Mouse (Mus musculus) heart, adult 8-10 months (tissue): ENCODE measurements at regions not wholly inside any gene's neighbourhood (a gene's known extent, or its start where the extent isn't known, plus 50 kb on each side); places are given as distances from the start of the nearest gene placed in this dataset.
A peak's percentile ranks its signal among the peaks of the same experiment; 100 is the strongest.
"Not testable (repeated sequence)": the region's sequence is repeated elsewhere in the genome, so short reads cannot be mapped to it uniquely, and the experiment has no call there.

ENCODE experiments used
- DNase-seq: peaks from one replicate; pipeline ENCODE4 v3.0.0; 2022; ENCODE audit warnings: low spot score

DNA sequence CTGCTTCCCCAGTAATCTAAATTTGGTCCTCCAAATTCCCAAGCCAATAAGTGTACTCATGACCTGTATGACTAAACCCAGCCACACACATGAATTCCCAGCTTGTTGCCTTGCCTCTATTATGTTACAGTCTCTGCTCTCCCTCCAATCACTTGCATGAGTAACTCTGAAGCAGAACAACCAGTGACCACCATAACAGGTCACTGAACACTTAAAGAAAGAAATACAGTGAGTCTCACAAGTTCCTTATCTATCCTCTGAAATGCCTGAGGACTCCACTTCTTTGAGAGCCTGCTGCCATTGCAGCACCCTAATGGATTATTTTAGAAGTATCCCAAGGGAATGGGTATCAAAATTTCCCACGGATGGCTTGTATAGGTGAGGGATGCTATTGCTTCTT lies 909.7 kb downstream of the Sorcs3 start:
- no peak for DNase-seq

DNA sequence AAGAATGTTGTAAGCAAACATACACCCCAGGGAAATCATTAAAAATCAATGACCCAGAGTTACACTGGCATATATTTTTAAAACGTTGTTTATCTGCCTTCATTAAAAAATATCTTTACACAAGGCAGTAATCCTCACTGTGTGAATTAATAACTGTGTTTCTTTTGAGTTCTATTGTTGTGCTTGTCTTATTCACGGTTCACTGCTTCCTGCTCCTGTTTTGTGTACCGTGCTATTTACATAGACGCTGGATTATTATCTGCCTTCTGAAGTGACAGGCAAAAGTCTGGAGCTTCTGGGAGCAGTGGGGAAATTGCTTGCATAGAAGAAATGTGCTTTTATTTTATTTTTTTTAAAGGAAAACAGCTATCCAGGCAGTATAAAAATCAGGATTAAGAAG lies 925.8 kb downstream of the Sorcs3 start:
- DNase-seq, result no peak

DNA sequence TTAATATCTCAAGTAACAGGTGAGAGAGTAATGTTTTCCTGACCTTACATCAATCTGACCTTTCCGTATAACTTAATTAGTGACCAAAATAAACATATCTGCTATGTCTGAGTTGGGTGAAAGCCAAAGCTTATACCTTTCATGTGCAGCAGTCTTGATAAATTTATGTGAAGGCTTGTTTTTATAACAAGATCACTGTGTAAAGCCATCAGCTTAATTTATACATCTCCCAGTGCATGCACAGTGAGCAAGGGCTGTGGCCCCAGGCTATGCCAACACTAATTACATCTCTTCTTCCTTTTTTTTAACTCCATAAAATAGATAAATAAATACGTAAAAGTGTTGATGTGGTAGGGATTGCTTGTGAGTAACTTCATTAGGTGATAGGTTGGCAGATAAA lies 966.3 kb downstream of the Sorcs3 start:
- DNase-seq, result no peak

DNA sequence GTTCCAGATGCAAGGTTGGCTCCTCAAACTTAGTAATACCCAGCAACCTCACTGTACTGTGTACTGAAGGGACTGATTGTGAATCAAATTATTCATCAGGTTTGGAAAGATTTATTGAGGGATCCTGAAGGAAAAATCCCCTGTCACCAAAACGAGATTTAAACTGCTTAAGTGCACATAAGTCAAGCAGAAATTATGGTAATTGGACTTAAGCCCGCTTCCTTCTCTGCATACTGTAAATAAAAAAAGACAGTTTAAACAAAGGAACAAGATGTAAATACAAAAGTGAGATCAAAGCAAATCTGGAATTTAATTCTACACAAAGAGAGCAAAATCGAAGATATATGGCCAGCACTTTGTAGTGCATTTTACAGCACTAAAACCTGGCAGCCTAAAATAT lies 1002.1 kb downstream of the Sorcs3 start:
- DNase-seq, result no peak

DNA sequence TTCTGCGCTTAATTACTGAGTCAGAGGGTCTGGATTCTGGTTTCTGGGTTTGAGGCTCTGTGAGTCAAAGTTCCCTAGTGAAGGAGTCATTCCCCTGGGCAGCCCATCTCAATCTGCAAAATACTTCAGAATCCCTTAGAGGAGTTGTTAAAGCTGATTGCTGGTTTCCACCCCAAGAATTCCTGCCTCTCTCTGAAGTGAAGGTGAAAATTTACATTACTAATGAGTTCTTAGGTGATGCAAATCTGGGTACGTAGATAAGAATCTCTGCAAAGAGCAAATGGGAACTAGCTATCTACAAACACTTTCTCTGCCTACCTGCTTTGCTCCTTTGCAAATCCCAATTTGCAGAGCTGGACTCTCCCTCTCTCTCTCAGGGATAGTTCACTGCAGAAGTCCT lies 1036.8 kb downstream of the Sorcs3 start:
- DNase-seq, result no peak

DNA sequence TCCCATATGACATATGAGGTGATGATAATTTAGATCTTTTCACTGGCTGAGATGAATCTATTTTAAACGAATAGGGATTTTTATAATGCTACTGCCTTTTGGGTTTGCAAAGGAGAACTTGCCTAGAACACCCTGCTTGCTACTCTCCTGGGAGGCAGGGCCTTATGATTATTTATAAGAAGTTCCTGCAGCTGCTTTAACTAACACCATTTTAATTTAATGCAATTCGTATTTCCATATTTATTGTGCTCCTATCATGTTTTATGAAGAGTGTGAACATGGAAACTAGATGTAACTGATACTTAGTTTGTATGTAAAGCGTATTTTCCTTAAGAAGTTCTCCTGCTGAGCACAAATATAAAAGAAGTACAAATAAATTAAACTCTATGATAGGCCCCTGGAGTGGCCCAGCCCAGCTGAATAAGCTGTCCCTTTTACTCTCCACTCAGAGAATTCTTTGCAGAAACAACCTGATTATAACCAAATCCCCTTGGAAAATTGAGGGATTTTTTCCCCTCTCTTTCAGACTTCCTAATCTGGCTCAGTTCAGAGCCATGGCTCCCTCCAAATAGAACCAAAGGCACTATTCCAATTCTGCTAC lies 1039.4 kb downstream of the Sorcs3 start:
- DNase-seq, result no peak

DNA sequence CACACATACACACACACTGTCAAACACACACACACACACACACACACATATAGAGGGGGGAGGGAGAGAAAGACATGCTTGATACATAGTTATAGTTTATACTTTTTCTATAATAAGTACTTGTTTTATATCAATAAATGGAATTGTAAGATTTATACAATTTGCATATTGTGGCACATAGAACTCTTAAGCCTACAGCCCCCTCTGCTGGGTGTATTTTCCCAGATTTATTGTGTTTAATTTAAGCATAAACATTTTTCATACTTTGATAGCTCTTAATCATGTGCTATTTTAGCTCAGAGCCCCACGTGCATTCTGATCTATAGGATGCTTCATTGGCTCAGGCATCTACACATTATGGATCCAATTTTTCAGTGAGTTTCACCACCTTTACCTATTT lies 1058.8 kb downstream of the Sorcs3 start:
- no peak for DNase-seq

DNA sequence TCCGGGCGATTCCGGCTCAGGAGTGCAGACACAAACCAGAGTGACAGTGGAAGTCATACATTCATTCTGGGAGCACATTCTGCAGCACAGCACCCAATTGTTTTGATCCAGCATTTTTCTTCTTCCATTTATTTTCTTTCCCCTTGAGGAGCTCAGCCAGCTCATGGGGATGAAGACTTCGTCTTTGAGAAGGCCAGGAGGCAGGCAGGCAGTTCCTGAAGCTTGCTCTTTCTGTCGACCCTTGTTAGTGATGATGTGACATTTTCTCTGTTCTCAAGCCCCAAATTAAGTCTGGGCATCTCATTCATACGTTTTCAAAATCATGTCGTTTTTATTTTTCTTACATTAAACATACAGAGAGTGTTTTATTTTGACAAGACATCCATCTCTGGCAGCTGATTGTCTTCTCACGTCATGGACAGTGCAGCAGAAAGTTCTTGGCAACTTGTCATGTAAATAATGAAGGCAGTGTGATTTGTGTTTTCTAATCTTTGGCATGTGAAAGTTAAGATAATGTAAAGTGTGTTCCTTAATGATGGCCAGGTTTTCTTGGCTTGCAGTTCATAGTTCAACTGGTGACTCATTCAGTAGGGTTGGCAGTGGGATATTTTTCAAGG lies 1062.1 kb downstream of the Sorcs3 start:
- DNase-seq, result no peak

DNA sequence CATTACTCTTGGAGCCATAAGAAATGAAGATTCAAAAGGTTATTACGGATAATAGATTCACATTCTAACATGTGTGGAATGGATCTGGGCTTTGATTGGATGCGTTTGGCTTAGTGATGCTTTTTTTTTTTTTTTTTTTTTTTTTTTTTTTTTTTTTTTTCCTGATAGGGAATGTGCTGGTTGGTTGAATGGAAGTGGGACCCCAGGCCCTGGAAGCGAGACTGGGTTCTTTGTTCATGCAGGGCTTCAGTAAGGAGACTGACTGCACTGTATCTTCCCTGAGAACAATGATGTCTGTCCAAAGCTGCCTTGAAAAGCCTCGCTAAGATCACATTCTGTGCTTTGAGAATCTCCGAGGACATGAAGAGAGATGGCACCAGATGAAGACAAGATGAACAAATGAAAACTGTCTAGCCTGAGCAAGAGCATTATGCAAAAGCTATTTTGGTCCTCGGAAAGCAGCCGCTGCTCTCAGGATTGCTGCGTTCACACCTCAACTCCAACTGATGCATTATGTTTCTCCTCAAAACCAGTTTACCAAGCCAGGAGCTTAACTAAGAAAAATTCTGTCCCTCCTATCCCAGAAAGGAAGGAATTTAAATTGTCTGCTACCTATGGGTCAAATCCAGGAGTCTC lies 1076.9 kb downstream of the Sorcs3 start:
- DNase-seq, result no peak

DNA sequence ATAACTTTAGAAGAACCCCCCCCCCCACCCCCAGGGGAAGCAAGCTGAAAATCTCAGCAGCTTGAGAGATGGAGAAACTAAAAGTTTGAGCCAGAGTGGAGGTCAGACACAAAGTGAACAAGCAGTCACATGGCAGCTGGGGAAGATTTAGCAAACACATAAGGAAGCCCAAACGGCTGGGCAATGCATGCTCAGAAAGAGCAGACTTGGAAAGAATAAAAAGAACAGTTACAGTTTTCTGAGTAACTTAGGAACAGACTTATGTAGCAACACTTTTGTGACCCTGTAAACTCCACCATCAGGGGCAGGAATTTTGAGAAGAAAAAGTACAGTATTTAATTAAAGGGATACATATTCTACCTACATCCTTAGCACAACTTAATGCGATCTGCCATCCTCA lies 1089.2 kb downstream of the Sorcs3 start:
- DNase-seq, result no peak

DNA sequence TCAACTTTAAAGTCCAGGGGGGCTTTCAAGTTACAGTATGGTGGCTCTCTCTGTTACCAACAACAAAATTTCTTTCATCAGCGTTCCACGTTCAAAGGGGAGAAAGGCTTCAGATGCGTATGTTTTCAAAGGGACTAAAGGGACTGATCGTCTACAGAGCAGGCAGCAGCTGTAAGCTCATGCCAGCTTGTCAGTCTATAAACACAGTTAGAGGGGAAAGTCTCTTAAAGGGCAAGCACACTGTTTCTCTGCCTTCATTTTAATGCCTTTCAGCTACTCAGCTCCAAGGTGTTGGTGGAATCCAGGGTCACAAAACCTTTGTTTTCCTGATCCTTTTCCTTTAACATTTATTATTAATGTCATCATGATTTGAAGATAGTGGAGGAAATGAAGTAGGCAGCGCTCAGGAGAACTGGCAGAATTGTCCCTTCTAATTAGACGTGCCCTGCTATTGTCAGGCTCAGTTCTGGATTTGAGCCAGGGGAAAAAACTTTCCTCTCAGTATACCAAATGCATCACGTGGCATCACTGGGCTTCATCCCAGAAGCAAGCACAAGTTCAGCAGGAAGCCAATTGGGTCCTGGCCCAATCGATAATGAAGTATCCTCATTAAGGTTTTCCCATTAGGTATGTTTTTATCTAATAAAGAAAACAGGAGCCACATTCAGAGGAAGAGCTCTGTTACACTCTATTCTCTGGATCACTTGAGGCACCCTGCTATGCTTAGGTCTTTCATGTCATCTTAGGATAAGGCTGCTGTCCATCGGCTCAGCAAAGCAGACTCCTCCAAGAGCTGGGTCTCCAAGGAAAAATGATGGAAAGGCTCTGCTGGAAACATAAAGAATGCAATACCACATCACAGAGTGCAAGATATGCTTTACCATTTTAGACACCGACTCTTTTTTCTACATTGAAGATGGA lies 1093.8 kb downstream of the Sorcs3 start:
- DNase-seq, result peak; percentile 11

DNA sequence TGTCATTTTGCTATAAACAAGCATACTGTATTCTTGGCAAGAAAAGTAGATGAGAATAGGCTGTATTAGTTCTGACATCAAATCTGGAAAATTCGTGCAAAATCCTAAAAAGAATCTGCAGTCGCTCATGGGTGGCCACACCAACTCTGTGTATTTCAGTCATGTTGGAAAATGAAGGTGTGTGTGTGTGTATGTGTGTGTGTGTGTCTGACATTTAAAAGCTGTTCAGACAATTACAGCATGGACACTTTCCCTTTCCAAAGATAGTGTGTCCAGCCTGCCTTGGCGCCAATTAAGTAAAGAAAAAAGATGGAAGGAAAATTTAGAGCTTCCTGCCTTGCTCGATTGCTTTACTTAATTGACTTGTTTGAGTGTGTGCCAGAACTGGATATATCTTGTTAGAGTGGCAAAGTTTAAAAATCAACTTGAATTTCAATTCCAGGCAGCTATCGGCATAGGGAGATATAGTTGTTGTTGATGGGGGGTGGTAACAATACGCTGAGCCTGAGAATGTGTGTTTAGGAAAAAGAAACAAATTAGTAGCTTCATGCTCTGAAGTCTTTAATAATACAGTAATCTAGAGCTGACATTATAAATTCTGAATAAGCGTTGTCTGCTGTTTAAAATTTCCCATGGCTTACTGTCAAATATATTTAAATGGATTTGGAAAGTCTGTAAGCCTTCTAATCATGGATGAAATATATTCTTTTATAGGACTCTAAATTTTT lies 1095.7 kb downstream of the Sorcs3 start:
- DNase-seq, result no peak

DNA sequence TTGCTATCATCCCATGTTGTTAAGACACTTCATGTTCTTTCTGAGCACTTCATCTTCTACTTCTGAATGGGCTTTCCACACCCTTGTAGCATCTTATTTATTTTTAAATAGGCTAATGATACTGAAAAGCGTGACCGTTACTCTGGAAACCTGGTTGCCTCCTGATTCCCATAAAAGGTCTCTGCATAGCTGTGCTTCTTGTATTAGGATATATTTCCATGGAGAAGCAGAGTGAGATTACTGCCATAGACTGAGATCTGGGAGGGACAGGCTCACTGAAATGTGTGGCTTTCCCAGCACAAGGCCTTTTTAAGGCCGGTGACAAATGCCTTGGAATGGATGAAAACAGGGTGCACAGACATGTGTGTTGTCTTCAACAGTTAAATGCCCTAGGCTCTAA lies 1100.0 kb downstream of the Sorcs3 start:
- no peak for DNase-seq

DNA sequence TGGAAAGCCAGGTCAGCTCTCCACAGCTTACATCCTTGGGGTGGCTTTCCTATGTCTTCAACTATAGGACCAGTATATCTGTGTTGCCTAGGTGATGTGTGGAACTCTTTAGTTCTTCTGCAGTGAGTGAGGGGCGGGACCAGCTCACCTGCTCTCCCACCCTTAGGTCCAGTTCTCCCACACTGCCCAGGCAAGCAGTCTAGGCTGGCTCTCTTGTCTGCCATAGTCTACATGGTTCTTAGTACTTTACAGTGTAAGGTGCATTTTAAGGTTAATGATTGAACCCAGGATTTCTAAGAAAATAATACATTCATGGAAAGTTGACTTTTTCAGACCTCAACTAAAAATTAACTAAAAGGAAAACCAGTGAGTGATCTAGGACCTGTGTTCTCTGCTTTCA lies 1108.4 kb downstream of the Sorcs3 start:
- no peak for DNase-seq

DNA sequence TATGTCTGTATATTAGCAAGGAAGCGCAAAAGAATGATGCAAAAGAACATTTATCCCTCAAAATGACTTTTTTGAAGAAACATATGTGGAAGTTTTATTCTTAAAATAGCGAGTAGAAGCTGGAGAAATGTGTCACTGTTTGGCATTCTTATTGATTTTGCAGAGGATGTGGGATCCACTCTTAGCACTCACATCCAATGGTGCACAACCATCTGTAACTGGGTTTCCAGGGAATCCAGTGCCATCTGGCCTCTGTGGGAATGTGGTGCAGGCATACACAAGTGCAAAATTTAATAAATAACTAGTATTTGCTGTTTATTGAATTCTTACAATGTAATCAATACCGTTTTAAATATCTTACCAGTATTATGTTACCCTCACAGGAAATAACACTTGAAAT lies 1153.8 kb downstream of the Sorcs3 start:
- no peak for DNase-seq

DNA sequence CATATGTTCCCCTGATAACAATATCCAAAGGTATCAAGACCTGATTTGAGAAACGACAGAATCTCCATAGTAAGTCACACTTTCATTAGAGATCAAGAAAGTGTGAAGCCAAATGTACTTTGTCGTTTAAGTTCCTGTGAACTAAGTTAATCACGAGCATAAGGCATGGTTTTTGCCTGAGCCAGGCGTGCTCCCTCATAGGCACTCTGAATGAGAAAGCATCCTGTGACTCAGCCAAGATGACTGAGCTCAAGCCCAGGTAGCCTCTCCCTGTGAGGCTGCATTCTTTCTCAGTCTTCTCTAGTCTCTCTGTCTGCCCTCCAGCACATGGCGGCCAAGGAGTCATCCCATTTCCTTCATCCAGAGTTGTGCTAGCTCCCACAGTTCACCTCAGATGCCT lies 1154.9 kb downstream of the Sorcs3 start:
- no peak for DNase-seq

DNA sequence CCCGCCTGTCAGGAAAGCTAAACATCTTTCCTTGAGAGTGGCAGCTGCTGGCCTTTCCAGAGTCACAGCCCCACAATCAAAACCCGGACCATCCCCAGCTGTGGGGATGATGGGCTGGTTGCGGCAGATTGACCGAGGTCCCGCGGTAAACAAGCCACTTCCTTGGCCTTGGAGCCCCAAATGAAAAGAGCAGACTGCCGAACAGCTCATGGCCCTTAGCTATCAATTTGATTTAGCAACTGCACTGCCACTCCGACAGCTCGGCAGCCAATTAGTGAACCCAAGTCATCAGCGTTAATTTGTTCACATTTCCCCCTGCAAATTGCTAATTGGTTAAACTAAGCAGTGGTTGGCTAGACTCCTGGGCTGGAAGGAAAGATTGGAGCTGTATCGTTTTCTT lies 1155.3 kb downstream of the Sorcs3 start:
- not testable (repeated sequence) for DNase-seq

DNA sequence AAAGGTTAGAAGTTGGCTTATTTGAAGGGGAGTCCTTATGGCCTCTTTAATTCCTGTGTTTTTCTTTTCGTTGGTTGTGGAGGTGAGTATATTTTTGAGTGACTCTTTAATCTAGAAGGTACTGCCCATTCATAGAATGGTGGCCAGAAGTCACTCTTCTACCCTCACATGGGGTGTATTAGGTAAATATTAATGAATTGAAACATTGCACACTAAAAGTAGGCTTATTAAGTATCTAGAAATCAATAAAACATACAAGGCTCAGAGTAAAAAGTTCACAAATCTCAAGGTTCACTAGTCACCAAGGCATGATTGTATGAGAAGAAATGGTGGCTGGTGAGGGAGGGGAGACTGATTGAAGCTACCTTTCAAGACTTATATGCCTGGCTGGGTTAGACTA lies 1167.1 kb downstream of the Sorcs3 start:
- DNase-seq, result no peak

DNA sequence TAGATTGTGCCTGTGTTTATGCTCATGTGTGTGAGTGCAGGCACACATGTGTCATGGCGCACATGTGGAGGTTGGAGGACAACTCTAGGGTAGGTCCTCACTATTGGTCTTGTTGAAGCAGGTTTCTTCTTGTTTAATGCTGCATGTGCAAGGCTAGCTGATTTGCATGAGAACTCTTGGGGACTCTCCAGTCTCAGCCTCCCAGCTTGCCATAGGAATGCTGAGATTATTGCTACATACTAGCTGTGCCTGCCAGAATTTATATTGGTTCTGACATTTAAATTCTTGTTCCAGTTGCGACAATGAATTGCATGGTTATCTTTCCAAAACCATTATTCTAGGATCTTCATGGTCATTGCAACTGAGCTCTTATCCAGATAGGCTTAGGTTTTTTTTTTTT lies 1168.5 kb downstream of the Sorcs3 start:
- DNase-seq, result no peak

DNA sequence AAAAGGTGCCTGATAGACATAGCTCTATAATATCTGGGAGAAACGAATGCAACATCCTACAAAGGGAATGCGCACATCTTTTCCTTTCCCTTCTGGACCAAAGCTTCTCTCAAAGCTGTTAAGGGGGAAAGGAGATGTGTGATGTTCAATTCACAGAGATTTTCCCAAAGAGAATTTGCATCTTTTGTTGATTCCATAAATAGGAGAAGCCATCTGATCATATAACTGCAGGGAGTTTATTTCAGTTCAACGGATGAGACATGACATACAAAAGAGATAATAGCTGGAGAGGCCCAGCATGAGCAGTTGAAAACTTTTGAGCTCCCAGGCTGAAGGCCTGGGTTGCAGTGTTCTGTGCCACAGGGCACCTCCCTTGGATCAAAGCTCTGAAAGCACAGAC lies 1169.1 kb downstream of the Sorcs3 start:
- no peak for DNase-seq

DNA sequence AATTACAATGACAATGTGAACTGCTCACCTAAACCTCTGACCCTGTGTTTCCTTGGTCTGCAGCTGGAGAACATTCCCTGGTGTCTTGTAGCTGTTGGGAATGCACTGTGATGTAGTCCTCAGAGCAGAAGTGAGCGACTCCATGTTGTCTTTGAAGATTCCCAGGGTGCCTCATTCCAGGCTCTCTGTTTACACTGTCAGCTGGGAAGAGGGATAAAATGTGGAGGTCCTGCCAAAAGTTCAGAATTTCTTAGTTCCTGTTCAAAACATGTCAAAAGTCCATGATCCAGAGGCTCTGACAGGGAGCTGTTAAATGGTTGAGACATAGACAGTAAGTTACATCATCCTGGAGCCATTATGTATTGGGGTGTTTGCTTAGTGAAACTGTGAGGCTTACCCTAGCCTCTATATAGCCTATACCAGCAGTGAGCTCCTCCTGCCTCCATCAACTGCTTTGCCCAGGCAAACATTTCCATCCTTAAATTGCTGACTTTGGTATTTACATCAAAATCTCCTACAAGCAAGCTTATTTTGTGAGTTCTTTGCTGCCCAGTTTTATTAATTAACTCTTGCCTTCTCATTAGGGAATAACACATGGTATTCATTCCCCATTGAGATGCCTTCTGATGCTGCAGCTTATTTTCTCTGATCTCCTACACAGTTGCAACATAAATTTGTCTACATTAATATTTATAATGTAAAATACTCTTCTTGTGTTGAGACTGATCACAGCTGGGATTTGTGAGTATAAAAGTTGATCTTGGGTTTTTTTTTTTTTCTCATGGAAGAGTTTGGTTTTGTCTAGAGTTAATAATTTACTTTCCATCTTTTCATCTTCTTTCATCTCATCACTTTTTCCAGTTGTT lies 1170.2 kb downstream of the Sorcs3 start:
- DNase-seq, result no peak
